Mouse (Mus musculus): ENCODE data around the gene Aff3. TPM values are rescaled to one million over a fixed set of nuclear protein-coding genes. Genes with fewer than 3 reads are reported as not detected.
A peak's percentile ranks its signal among the peaks of the same experiment; 100 is the strongest.

Gene Aff3
- polyA plus RNA-seq, 2 experiments = 0.18 to 0.22 TPM

DNA sequence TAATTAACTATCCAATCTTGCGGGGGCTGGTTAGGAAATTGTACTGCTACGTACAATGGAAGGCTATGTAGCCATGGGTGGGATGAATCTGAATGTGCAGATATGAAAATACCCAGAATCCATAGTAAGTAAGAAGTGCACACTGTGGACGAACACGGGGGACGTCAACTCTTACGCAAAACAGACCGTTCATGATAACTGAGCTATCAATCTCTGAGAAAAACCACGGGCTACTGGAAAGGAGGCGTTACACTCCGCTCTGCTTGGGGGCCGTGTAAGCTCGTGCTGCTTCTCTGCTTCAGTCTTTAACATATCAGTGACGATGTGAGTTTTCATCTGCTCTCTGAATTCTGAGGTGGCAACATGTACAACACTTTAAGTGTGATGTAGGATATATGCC, 114.2 kb downstream of the Aff3 start:
- H3K4me1 ChIP-seq (replicated peaks; ENCODE audit: control insufficient read depth in 2 of 2, insufficient read depth in 2 of 2, low read length in 1 of 2) = peaks cover 0 to 4% of the 10 kb centered on the region in 2 experiments; a peak in 1 of 4 replicates
- WGBS (ENCODE audit: insufficient replicate concordance) = 27% methylated on average over 13 of the region's 13 CpGs

DNA sequence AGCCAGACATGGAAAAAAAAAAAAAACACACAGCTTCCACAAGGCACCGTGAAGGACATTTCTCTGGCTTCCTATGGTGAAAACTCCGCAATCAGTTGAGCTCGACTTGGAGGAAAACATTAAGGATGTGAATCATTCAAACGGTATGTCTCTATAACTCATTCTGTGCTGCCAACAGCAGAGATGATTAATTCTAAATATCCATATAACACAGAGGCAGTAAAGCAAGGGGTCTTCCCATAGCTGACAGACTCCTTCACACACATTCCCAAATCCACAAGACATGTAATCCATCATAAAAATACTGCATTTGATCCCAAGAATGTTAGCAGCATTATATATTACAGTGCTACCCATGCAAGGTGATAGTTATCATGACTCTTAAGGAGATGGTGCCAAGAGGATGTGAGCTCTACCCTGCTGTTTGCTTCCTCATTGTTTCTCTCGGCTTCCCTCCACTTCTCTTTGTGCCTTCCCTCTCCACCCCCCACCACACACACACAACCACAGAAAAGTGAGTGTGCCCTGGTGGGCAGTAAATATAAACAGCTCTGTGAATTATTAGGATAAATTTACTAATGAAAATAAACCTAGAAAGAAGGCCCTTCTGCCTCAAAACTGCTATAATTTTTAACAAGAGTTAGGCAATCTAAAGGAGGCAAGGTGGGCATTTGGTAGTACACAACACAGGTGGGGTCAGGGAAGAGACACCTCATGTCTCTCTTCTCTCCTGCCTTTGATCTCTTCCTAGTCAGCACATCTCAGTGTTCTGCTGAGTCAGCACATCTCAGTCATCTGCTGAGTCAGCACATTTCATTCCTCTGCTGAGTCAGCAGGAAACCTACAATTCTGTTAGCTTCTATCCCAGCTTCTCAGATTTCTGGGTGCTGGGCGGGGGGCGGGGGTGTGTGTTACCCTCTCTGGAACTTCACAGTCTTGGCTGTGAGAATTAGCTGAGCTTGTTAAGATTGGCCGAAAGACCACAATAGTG, 115.8 kb downstream of the Aff3 start:
- no peak for ATAC-seq (ENCODE audit: insufficient read depth)
- no peak overlapping the region for H3K27ac ChIP-seq
- peak in 1 of 3 experiments; percentile 6 for DNase-seq (ENCODE audit: low read depth in 3 of 3, low spot score in 3 of 3)
- H3K36me3 ChIP-seq (replicated peaks; ENCODE audit: control insufficient read depth, insufficient read depth, low read depth) = no peaks in the 10 kb centered on the region
- no peaks in the 10 kb centered on the region for H3K27me3 ChIP-seq (ENCODE audit: control insufficient read depth, insufficient read depth, low read length)
- 50% methylated on average over 8 of the region's 8 CpGs for WGBS (ENCODE audit: insufficient replicate concordance)
- H3K9ac ChIP-seq (replicated peaks) = no peak overlapping the region
- H3K9me3 ChIP-seq (ENCODE audit: control insufficient read depth, low read length) = no peaks in the 10 kb centered on the region
- H3K4me1 ChIP-seq (replicated peaks; ENCODE audit: control insufficient read depth in 2 of 2, insufficient read depth in 2 of 2, low read length in 1 of 2) = peaks cover 0 to 4% of the 10 kb centered on the region in 2 experiments; a peak in 1 of 4 replicates
- H3K4me3 ChIP-seq (ENCODE audit: insufficient read depth in 1 of 2, low read depth in 2 of 2, low read length in 2 of 2) = no peak overlapping the region
- no peak for TF ChIP-seq EP300 (IDR thresholded peaks at IDR 0.05; ENCODE audit: low read depth)
- no peak for TF ChIP-seq CTCF (IDR thresholded peaks at IDR 0.05; ENCODE audit: low read depth)
- H3K4me2 ChIP-seq (ENCODE audit: low read depth) = no peak overlapping the region

More for the DNA sequence above, 114.2 kb downstream of the Aff3 start:
- Histone ChIP-seq H3K9ac (replicated peaks) (no peak overlapping the region), H3K27me3 (ENCODE audit: control insufficient read depth, insufficient read depth, low read length) (no peaks in the 10 kb centered on the region), H3K9me3 (ENCODE audit: control insufficient read depth, low read length) (no peaks in the 10 kb centered on the region), H3K36me3 (replicated peaks; ENCODE audit: control insufficient read depth, insufficient read depth, low read depth) (no peaks in the 10 kb centered on the region), H3K4me3 (ENCODE audit: insufficient read depth in 1 of 2, low read depth in 2 of 2, low read length in 2 of 2) (no peak overlapping the region), H3K27ac (no peak overlapping the region), H3K4me2 (ENCODE audit: low read depth) (no peak overlapping the region)
- no peak for ATAC-seq (ENCODE audit: insufficient read depth)
- no peak for DNase-seq (ENCODE audit: low read depth in 3 of 3, low spot score in 3 of 3)
- TF ChIP-seq CTCF (IDR thresholded peaks at IDR 0.05; ENCODE audit: low read depth) (no peak), EP300 (IDR thresholded peaks at IDR 0.05; ENCODE audit: low read depth) (no peak)

DNA sequence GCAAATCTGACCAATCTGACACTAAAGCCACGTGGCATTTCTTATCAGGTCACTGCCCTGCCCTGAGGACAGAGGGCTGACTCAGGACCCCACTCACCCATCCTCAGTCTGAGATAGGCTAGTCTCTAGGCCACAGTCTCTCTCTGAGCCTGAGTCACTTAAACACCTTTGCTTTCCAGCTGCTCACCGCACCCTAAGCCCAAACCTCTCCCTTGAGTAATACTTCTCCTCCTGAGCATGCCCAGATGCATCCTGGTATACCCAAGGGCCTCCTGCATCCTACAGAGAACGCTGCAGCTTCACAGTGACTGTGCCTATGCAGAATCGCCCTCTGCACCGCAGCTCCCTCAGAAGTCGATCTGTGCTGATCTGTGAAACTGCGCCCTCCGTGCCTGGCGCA, 117.1 kb downstream of the Aff3 start:
- no peak overlapping the region for H3K4me3 ChIP-seq (ENCODE audit: insufficient read depth in 1 of 2, low read depth in 2 of 2, low read length in 2 of 2)
- TF ChIP-seq EP300 (IDR thresholded peaks at IDR 0.05; ENCODE audit: low read depth) (no peak), CTCF (IDR thresholded peaks at IDR 0.05; ENCODE audit: low read depth) (no peak)
- ATAC-seq (ENCODE audit: insufficient read depth) (no peak), DNase-seq (ENCODE audit: low read depth in 3 of 3, low spot score in 3 of 3) (no peak)
- H3K4me2 ChIP-seq (ENCODE audit: low read depth) = no peak overlapping the region
- no peak overlapping the region for H3K9ac ChIP-seq (replicated peaks)
- WGBS (ENCODE audit: insufficient replicate concordance) = 69% methylated on average over 9 of the region's 9 CpGs
- no peak overlapping the region for H3K27ac ChIP-seq
- no peaks in the 10 kb centered on the region for H3K9me3 ChIP-seq (ENCODE audit: control insufficient read depth, low read length)
- H3K27me3 ChIP-seq (ENCODE audit: control insufficient read depth, insufficient read depth, low read length) = no peaks in the 10 kb centered on the region
- H3K36me3 ChIP-seq (replicated peaks; ENCODE audit: control insufficient read depth, insufficient read depth, low read depth) = no peaks in the 10 kb centered on the region
- H3K4me1 ChIP-seq (replicated peaks; ENCODE audit: control insufficient read depth in 2 of 2, insufficient read depth in 2 of 2, low read length in 1 of 2) = peaks cover 0 to 4% of the 10 kb centered on the region in 2 experiments; a peak in 1 of 4 replicates

DNA sequence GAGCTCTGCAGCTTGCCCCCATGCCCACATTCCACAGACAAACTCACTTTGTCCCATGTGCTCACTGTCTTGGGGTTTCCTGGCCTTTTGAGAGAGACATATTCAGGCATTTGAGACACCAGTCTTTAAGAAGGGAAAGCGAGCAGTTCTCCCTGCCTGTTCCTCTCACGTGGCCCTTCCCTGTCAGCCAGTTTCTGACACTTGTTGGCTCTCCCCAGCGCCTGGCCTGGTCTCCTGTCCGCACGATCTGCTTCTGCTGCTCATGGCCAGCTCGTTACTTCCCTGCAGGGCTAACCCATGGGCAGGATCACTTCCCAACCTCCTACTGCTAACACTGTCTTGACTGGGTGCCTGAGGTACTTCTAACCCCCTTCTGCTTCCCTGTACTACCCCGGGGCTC, 118.1 kb downstream of the Aff3 start:
- Histone ChIP-seq H3K27ac (no peak overlapping the region), H3K4me3 (ENCODE audit: insufficient read depth in 1 of 2, low read depth in 2 of 2, low read length in 2 of 2) (no peak overlapping the region), H3K9me3 (ENCODE audit: control insufficient read depth, low read length) (no peaks in the 10 kb centered on the region), H3K4me1 (replicated peaks; ENCODE audit: control insufficient read depth in 2 of 2, insufficient read depth in 2 of 2, low read length in 1 of 2) (peaks cover 0 to 4% of the 10 kb centered on the region in 2 experiments; a peak in 1 of 4 replicates), H3K4me2 (ENCODE audit: low read depth) (no peak overlapping the region), H3K9ac (replicated peaks) (no peak overlapping the region), H3K36me3 (replicated peaks; ENCODE audit: control insufficient read depth, insufficient read depth, low read depth) (no peaks in the 10 kb centered on the region), H3K27me3 (ENCODE audit: control insufficient read depth, insufficient read depth, low read length) (no peaks in the 10 kb centered on the region)
- DNase-seq (ENCODE audit: low read depth in 3 of 3, low spot score in 3 of 3) (no peak), ATAC-seq (ENCODE audit: insufficient read depth) (no peak)
- 52% methylated on average over 7 of the region's 7 CpGs for WGBS (ENCODE audit: insufficient replicate concordance)
- TF ChIP-seq CTCF (IDR thresholded peaks at IDR 0.05; ENCODE audit: low read depth) (no peak), EP300 (IDR thresholded peaks at IDR 0.05; ENCODE audit: low read depth) (no peak)

DNA sequence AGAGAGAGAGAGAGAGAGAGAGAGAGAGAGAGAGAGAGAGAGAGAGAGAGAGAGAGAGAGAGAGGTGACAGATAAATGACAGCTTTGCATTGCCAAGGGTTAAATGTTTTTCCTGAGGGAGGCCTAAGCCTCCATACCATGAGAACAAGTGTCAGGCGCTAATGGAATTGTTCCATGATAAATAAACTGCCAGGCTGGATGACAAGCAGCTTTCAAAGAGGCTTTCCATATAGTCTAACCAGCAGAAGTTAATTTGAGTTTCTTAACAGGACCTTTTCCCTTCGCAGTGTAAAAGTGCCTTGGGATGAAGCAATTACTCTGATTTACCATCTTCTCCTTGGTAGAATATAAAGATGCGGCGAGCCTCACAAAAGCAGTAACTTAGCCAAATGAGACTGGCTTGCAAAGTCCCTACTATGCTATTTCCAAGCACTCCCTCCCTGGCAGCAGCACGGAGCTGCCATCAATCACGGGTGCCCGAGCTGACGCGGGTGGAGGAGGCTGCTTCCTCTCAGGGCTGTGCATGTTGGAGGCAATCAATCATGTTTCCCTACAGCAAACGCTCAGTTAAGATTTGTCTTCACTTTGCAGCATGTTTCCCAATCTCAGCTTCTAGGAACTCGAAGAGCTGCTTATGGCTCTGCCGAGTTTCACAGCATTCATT, 119.3 kb downstream of the Aff3 start:
- DNase-seq (ENCODE audit: low read depth in 3 of 3, low spot score in 3 of 3) (no peak), ATAC-seq (ENCODE audit: insufficient read depth) (no peak)
- Histone ChIP-seq H3K36me3 (replicated peaks; ENCODE audit: control insufficient read depth, insufficient read depth, low read depth) (no peaks in the 10 kb centered on the region), H3K4me2 (ENCODE audit: low read depth) (no peak overlapping the region), H3K4me3 (ENCODE audit: insufficient read depth in 1 of 2, low read depth in 2 of 2, low read length in 2 of 2) (no peak overlapping the region), H3K9me3 (ENCODE audit: control insufficient read depth, low read length) (no peaks in the 10 kb centered on the region), H3K27me3 (ENCODE audit: control insufficient read depth, insufficient read depth, low read length) (no peaks in the 10 kb centered on the region), H3K9ac (replicated peaks) (no peak overlapping the region), H3K27ac (no peak overlapping the region), H3K4me1 (replicated peaks; ENCODE audit: control insufficient read depth in 2 of 2, insufficient read depth in 2 of 2, low read length in 1 of 2) (peaks cover 0 to 4% of the 10 kb centered on the region in 2 experiments; a peak in 1 of 4 replicates)
- TF ChIP-seq EP300 (IDR thresholded peaks at IDR 0.05; ENCODE audit: low read depth) (no peak), CTCF (IDR thresholded peaks at IDR 0.05; ENCODE audit: low read depth) (no peak)
- 22% methylated on average over 12 of the region's 12 CpGs for WGBS (ENCODE audit: insufficient replicate concordance)
